Mouse (Mus musculus): ENCODE data around the gene Fcgr1.

Gene Fcgr1

DNA sequence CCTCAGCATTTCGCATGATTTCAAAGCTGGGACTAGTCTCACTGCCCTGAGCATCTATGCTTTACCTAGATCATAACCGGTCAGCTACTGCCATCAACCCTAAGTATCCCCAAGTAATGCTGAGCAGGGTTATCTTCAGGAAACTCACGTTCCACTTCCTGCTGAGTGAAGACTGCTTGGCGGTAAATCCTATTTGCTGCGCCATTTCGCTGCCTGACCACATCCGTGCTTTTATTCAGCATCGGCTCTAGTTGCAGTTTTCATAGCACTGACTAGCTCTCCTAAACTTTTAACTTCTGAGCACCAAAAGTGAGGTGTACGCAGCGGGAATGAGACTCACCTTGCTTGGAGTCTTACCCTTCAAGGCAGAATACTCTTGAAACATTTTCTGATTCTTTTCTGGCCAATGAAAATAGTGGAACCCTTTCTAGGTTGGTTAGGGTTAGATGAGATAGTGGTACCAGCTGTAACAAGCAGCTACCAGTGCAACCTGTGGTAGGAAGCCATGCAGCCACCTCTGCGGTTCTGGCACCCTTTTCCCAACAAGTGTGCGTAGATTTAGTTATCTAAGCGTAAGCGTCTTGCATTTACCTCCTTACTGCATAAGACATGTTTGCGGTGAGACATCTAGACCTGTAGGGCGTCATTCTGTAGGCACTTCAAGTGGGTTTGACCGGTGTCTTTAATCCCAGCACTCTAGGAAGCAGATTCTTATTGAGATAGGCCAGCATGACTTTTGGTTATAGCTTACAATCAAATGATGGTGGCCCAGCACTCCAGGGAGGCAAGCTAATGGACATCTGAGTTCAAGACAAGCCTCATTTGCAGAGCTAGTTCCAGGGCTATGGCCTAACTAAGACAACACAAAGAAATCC lies 19.9 kb downstream of the Fcgr1 start:
- WGBS, result 93% methylated on average over 17 of the region's 17 CpGs

DNA sequence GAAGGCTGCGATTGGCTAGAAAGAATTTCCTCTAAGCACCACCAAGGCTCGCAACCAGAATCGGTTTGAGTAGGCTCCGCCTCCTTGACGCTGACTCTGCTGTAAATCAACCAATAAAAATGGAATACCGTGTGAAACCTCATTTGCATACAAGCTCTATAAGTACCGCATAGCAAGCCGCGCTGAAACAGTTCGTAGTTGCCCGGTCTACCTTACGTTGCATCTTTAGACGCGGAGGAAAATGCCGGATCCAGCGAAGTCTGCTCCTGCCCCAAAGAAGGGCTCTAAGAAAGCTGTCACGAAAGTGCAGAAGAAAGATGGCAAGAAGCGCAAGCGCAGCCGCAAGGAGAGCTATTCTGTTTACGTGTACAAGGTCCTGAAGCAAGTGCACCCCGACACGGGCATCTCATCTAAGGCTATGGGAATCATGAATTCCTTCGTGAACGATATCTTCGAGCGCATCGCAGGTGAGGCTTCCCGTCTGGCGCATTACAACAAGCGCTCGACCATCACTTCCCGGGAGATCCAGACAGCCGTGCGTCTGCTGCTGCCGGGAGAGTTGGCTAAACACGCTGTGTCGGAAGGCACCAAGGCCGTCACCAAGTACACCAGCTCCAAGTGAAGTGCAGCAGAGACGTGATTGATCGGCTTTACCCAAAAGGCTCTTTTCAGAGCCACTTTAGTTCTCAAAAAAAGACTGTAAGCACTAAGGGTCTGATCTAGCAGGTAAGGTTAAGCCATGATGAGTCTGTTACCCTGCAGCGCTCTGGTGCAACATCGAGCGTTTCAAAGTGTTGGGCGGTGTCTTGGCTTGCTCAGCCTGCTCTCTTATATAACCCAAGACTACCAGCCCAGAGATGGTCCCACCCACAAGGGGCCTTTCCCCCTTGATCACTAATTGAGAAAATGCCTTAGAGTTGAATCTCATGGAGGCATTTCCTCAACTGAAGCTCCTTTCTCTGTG lies 24.0 kb downstream of the Fcgr1 start, which contains the start of gene Hist2h2bb:
Hist2h2bb (plus strand) TSS at position 242 of the 964 bp plus-strand sequence.
- WGBS, result 1% methylated on average over 45 of the region's 45 CpGs

DNA sequence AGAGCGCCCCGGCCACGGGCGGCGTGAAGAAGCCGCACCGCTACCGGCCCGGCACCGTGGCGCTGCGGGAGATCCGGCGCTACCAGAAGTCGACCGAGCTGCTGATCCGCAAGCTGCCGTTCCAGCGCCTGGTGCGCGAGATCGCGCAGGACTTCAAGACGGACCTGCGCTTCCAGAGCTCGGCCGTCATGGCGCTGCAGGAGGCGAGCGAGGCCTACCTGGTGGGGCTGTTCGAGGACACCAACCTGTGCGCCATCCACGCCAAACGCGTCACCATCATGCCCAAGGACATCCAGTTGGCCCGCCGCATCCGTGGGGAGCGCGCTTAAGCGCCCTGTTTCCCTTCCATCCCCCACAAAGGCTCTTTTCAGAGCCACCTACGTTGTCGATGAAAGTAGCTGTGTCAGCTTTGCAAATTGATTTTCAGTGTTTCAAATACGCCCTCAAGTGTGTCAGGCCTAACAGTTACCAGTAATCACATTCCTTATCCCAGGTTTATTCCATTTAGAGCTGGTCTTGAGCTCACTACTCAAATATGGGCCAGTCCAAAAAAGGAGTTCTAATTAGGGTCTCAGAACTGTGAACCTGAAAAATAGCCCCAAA lies 24.9 kb downstream of the Fcgr1 start:
- 1% methylated on average over 15 of the region's 44 CpGs for WGBS

- WGBS, result 6% methylated on average over 30 of the region's 30 CpGs
Observed at GRCm38 (mm10) chr3:96268051-96268775, 25.6 kb downstream of the Fcgr1 start, which contains the start of gene Hist2h3b. Gene Hist2h3b, plus strand, starts transcription at chr3:96268654.

GRCm38 (mm10) chr3:96267541-96267940 lies 26.2 kb downstream of the Fcgr1 start:
- 72% methylated on average over 4 of the region's 4 CpGs for WGBS

DNA sequence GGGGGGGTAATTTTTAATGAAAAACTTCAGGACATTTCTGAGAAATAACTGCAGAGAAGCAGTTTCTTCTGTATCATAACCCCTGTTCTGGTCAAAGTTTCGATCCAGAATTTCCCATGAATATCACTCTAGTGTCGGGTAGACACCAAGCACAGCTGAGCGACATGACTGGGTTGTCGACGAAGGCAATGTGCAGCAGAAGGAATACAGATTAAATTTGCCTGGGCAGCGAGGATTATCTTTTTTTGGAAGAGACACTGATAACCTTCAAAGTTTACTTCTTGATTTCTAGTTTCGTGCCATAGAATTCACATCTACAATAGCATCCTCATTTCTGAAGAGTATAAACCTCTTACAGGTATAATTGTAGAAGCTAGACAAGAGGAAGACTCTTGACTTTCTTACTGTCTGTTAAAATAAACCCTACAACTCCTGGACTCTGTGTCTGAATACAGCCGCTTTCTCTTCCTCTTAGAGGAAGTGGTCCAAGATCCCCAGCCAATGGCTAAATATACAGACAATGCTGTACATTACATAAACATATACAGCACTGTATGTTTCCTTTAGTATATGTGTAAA lies 27.5 kb downstream of the Fcgr1 start:
- WGBS, result 88% methylated on average over 8 of the region's 8 CpGs

GRCm38 (mm10) chr3:96264404-96264949 lies 29.3 kb downstream of the Fcgr1 start:
- 75% methylated on average over 7 of the region's 7 CpGs for WGBS

DNA sequence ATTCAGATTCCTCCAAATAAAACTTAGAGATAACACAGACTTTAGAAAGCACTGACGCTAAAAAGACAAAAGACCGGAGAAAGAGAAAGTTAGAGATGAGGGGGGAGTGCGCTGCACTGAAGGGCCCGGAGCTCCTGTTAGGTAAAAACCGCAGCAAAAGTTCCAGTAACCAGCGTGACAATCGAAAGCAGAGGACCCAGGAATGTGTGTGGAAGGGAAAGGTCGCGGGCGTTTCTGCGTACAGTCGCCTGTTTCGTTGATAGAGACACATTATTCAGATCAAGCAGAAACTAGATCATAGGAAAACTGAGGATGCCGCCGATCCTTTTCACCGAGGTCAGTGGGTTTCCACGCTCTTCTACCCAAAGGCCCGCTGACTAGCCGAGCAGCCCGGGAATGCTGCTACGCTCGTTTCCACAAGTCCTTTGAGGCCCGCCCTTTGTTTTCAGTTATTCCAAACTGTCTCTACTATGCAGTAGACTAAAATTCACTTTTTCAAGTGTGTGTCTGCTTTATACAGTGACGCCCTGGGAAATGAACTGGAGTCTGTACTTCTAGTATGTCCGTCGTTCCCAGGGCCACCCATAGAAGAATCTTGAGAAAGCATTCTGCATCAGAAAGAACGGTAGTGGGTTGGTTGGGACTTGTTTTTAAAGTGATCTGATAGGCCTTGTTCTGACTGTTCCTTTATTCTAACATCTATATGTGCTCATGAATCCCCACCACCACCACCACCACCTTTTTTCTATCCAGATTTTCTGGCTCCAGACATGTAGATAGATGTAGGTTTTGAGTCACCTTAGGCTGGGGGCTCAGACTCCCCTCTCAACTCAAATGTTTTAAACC lies 30.0 kb downstream of the Fcgr1 start:
- 2% methylated on average over 27 of the region's 27 CpGs for WGBS

GRCm38 (mm10) chr3:96262979-96263550 lies 30.7 kb downstream of the Fcgr1 start, which contains the start of gene Hist2h4:
Gene Hist2h4, minus strand, starts transcription at chr3:96263311.
- under 1% methylated on average over 40 of the region's 40 CpGs for WGBS

DNA sequence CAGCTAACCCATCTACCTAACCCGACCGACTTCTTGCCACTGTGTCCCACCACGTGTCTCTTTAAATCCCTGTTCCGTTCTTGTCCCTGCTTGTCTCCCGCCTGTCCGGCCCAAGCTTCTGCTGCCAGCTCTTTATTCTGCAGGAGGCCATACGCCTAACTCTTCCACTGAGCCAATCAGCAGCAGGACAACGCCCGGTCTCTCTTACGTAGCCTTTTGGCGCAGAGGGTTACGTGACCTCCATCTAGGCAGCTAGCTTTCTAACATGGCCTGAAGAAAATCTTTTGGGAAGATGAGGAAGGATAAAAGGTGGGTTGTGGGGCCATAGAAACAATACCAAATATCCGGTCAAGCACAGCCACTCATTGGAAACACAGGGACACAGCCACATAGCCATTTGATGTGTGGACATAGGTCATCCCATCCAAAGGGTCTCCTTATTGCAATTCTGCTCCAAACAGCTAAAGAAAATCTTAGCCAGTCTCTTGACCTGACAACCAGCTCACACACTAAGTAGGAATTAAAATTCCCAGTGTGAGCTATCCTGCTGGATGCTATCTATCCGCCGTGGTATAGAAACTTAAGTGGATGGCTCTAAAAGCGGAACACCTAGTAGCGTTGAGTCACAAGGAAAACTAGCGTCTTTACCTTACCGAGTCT lies 31.4 kb downstream of the Fcgr1 start:
- WGBS, result 1% methylated on average over 19 of the region's 19 CpGs

DNA sequence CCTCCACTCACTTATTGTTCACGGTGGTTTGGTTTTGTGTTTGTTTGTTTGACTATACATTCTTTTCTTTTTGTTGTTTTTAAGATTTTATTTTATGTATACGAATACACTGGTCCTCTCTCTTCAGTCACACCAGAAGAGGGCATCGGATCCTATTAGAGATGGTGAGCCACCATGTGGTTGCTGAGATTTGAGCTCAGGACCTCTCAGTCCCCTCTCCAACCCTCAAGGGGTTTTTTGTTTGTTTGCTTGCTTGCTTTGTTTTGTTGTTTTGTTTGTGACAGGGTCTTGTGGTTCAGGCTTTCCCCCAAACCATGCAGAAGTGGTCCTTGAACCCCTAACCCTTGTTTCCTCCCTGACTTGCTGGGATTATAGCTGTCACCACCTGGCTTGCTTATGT lies 32.1 kb downstream of the Fcgr1 start:
- WGBS, result 40% methylated on average over 3 of the region's 3 CpGs

GRCm38 (mm10) chr3:96260220-96260619 lies 33.5 kb downstream of the Fcgr1 start:
- 73% methylated on average over 5 of the region's 5 CpGs for WGBS

GRCm38 (mm10) chr3:96257190-96257589 lies 36.6 kb downstream of the Fcgr1 start:
- WGBS, result 90% methylated on average over 3 of the region's 3 CpGs

DNA sequence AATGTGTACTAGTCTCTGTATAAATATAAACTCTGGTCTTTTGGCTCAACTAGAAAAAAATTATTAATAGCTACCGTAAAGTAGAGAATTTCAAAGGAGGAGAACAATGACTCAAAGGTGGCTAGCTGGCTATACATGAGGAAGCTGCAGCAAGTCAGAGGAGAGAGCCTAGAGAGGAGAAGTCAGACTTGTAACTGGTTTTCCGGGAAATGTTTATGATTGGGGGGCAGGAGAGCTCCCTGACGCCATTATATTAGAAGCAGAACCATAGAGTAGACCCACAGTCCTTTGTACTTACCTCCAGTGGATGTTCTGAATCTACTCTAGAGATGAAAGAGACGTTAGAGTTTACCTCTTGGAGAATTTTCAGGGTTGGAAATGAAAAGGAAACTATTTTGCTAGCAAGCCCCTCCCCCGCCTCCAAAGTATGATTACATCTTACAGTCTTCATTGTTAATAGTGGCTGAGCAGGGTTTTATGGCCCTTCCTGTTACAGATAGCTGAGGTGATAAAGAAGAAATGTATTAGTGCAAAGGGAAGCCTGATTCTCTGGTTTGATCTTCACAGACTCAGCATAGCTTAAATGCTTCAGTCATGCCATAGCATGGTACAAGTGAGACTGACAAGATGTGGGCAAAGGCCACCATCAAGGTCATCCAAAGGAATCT lies 37.7 kb downstream of the Fcgr1 start:
- 78% methylated on average over 5 of the region's 5 CpGs for WGBS

DNA sequence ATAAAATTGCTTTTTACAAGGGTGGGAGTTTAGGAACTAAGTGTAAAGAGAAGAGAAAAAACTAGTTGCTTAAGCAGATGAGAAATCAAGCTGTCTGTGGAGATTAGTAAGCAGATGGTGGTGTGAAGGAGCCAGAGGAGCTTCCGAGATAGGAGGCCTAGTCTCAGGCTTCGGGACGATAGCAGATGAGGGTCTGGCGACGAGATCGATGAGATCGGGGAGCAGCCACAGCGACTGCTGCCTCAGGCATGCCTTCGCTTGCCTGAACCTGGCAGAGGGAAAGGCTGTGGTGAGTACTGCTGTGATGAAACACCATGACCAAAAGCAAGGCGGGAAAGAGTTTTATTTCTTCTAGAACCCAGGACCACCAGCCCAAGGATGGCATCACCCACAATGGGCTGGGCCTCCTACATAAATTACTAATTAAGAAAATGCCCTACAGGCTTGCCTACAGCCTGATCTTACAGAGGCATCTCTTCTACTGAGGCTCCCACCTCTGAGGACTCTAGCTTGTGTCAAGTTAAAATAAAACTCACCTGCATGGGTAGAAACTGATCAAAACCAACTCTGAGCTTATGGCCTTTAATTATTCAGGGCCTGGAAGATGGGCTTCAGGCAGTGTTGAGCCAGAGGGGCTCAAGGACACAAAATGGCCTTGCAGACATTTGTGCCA lies 39.0 kb downstream of the Fcgr1 start:
- 58% methylated on average over 10 of the region's 10 CpGs for WGBS

DNA sequence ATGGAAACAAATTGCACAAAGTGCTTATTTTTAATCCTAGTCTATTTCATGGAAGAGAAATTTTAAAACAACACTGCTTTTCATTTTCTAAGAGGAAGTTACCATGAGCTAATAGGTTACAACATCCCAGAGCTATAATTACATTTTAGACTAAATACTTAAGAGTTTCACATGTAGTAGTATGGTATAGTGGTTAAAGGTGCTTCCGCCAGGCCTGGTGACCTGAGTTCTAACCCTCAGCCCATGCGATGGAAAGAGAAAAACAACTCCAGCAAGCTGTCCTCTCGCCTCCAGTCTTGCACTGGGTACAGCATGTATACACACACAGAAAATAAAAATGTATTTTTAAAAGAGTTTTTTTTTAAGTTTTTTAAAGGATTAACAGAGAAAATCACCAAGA lies 42.0 kb downstream of the Fcgr1 start:
- WGBS, result 89% methylated on average over 3 of the region's 3 CpGs

DNA sequence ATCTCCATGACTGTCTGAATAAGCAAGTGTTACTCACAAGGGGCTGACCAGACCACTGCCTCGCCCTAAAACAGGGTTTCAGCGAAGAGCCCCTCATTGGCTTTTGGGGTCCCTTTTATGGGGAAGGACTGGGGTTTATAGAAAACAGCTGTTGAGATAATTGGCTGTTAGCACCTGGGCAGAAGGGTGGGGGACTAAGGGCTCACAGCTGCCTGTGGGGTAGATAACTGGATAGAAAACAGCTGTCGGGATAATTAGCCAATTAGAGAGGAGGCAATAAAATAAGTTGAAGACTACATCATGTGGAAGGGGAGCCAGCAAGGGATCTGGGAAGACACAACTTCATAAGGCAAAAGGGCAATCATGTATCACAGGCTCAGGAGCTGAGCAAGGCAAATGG lies 42.9 kb downstream of the Fcgr1 start:
- 85% methylated on average over 3 of the region's 3 CpGs for WGBS

GRCm38 (mm10) chr3:96249034-96249345 lies 44.8 kb downstream of the Fcgr1 start:
- 67% methylated on average over 4 of the region's 4 CpGs for WGBS

All from cerebral cortex, adult 2 months (tissue).